Mouse (Mus musculus): Measurements from ENCODE around the gene Znrf4.

Gene Znrf4

DNA sequence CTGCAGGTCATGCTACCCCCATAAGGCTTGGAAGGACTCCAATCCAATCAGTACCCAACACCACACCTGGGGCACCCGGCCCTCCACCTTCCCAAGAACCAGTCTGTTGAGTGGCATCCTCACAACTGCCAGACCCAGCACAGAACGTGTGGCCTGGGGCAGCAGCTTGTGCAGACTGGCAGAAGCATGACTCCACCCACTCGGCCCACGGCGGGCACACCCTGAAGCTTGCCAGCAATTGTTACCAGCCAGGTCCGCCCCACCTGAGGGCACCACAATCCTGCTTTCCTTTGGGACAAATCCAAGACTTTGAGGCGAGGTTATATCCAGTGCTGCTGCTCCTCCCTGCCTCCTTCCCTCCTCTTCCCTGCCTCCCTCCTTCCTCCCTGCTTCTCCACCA lies 47.4 kb downstream of the Znrf4 start:
- no peak for DNase-seq

GRCm38 (mm10) chr17:56464345-56464744 lies 47.9 kb downstream of the Znrf4 start:
- no peak for DNase-seq

- DNase-seq, result peak; percentile 74 to 89
Measured at GRCm38 (mm10) chr17:56463500-56463899, 48.7 kb downstream of the Znrf4 start.

DNA sequence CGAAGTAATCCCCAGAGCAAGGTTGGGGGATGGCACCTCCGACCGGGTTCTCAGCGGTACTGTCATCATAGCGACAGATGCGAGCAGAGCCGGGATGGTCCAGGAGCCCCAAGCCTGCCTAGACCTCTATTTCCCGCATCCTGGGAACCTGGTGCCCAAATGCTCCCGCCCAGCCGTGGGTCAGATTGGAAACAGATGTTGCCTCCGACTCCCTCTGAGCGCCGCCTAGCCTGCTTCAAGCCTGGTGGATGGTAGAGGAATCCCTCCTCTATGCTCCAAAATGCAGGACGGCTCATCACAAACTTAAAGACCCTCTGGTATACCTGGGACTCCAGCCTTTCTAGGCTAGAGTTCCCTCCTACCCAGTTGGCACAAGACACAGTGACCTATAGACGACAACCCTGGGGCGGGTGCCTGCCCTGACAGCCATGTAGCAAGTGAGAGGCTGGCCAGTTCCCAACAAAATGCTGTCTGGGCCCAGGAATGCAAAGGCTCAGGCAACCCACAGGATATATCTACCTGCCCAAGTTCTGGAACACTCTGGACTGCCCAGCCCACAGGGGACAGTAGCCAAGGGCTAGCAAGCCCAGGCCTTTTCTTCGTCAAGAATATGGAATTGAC lies 49.3 kb downstream of the Znrf4 start:
- peak in 1 of 2 experiments; percentile 57 for DNase-seq

GRCm38 (mm10) chr17:56461771-56462743 lies 50.2 kb downstream of the Znrf4 start:
- peak; percentile 99 to 100 for DNase-seq

All from lung, postnatal 4 days (tissue).